Mouse (Mus musculus): Measurements from ENCODE around the gene Susd5. TPM values are rescaled to one million over a fixed set of nuclear protein-coding genes. Genes with fewer than 3 reads are reported as not detected.

The Susd5 gene
- total and polyA plus RNA-seq, 3 experiments = 0.16 TPM; not detected in 2

DNA sequence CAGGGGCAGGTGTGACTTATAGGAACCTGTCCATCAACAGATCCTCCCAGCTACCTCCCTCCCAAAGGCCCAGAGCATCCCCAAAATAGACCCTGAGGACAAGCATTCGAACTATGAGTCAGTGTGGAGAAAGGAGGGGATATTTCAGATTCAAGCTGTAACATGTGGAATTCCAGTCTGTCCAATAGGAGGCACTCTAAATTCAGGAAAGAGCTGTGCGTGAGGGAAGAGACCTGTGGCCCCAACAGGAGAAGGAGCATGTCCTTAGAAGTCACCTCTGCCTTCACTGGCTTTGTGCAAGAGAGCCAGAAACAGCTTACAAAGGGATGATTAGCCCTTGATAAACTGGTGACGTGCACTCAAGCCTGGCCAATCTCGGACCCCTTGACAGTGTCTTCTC lies 16.0 kb upstream of the Susd5 start:
- Histone ChIP-seq H3K9me3 (replicated peaks) (no peaks in the 10 kb centered on the region), H3K4me1 (ENCODE audit: insufficient read depth, low read depth, low read length) (no peaks in the 10 kb centered on the region), H3K27me3 (ENCODE audit: insufficient read depth, low read length) (no peaks in the 10 kb centered on the region), H3K36me3 (replicated peaks) (no peaks in the 10 kb centered on the region), H3K4me3 (ENCODE audit: low read depth, low read length) (no peak overlapping the region)
- ATAC-seq (ENCODE audit: extremely low read depth, insufficient number of reproducible peaks, low FRiP score, poor library complexity, severe bottlenecking) = no peak
- DNase-seq (ENCODE audit: low spot score) = no peak
- TF ChIP-seq GATA2 (IDR thresholded peaks at IDR 0.05; ENCODE audit: borderline replicate concordance, low read depth, low read length) = no peak
- TF ChIP-seq GATA1 (IDR thresholded peaks at IDR 0.05; ENCODE audit: borderline replicate concordance, low read length) = no peak
- TF ChIP-seq CTCF (IDR thresholded peaks at IDR 0.05; ENCODE audit: low read depth, low read length) = no peak
- no peak for TF ChIP-seq TAL1 (conservative IDR thresholded peaks at IDR 0.05; ENCODE audit: low read depth, low read length)
- no peak for TF ChIP-seq POLR2AphosphoS5 (IDR thresholded peaks at IDR 0.05; ENCODE audit: insufficient replicate concordance, low read depth, low read length)

DNA sequence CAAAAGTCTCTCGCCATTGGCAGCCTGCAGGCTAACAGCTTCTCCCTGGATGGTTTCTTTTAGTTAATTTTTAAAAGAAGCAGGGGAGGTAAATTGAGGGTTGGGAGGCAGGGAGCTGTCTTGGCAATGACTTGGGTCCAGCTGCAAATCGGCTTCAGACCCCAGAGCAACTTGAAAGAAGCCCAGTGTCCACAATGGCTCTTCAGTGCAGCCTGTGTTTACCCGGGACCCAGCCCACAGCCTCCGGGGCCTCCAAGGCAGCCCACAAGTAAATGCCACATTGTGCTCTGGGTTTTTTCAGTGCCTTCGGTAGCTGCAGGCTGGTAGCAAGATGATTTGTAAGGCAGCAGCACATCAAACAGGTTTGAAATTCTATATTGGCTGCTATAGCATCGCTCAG lies 14.4 kb upstream of the Susd5 start:
- ATAC-seq (ENCODE audit: extremely low read depth, insufficient number of reproducible peaks, low FRiP score, poor library complexity, severe bottlenecking) = no peak
- Histone ChIP-seq H3K4me1 (ENCODE audit: insufficient read depth, low read depth, low read length) (no peaks in the 10 kb centered on the region), H3K9me3 (replicated peaks) (no peaks in the 10 kb centered on the region), H3K4me3 (ENCODE audit: low read depth, low read length) (no peak overlapping the region), H3K27me3 (ENCODE audit: insufficient read depth, low read length) (no peaks in the 10 kb centered on the region), H3K36me3 (replicated peaks) (no peaks in the 10 kb centered on the region)
- TF ChIP-seq POLR2AphosphoS5 (IDR thresholded peaks at IDR 0.05; ENCODE audit: insufficient replicate concordance, low read depth, low read length) (no peak), CTCF (IDR thresholded peaks at IDR 0.05; ENCODE audit: low read depth, low read length) (no peak), GATA2 (IDR thresholded peaks at IDR 0.05; ENCODE audit: borderline replicate concordance, low read depth, low read length) (no peak), GATA1 (IDR thresholded peaks at IDR 0.05; ENCODE audit: borderline replicate concordance, low read length) (no peak), TAL1 (conservative IDR thresholded peaks at IDR 0.05; ENCODE audit: low read depth, low read length) (no peak)
- no peak for DNase-seq (ENCODE audit: low spot score)

DNA sequence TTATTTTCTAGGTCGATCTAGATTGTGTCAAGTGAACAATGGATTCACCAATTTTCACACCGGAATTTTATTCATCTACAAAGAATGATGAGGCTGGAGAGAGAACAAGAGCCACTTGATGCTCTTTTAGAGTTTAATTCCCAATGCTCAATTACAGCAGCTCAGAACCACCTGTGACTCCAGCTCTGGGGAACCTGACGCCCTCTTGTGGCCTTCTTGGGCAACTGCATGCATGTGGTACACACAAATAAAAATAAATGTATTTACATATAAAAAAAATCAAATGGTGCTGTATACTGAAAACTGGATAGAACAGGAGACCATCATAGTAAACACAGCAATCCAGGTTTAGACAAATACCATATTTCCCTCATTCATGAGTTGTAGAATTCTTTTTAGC lies 12.5 kb upstream of the Susd5 start:
- Histone ChIP-seq H3K27me3 (ENCODE audit: insufficient read depth, low read length) (no peaks in the 10 kb centered on the region), H3K4me1 (ENCODE audit: insufficient read depth, low read depth, low read length) (no peaks in the 10 kb centered on the region), H3K4me3 (ENCODE audit: low read depth, low read length) (no peak overlapping the region), H3K9me3 (replicated peaks) (0 out of 2 replicates have a peak, but pooled peaks cover 2% of the 10 kb centered on the region), H3K36me3 (replicated peaks) (no peaks in the 10 kb centered on the region)
- ATAC-seq (ENCODE audit: extremely low read depth, insufficient number of reproducible peaks, low FRiP score, poor library complexity, severe bottlenecking) (no peak), DNase-seq (ENCODE audit: low spot score) (no peak)
- TF ChIP-seq POLR2AphosphoS5 (IDR thresholded peaks at IDR 0.05; ENCODE audit: insufficient replicate concordance, low read depth, low read length) = no peak
- no peak for TF ChIP-seq CTCF (IDR thresholded peaks at IDR 0.05; ENCODE audit: low read depth, low read length)

DNA sequence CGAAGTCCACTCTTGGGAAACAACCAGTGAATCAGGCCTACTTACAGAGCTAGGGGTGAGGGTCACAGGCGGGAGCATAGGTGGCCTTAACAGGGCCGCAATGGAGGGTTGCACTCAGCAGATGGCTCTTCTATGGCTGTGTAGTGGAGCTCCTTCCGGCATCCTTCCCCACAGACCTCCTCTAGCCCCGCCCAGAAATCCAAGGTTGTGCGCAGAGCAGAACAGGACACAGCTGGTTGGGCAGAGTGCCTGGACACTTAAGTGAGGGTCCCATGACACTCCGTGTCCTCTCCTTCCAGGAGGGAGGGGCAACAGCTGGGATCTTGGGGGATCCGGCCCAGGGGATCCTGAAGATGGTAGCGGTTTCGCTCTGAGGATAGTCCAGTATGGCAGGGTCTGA lies 10.9 kb upstream of the Susd5 start, which contains the start of gene Fbxl2:
Fbxl2 (minus strand) TSS at position 164 of the 400 bp plus-strand sequence.
- H3K36me3 ChIP-seq (replicated peaks) = no peaks in the 10 kb centered on the region
- 0 out of 2 replicates have a peak, but pooled peaks cover 2% of the 10 kb centered on the region for H3K9me3 ChIP-seq (replicated peaks)
- DNase-seq (ENCODE audit: low spot score) (no peak), ATAC-seq (ENCODE audit: extremely low read depth, insufficient number of reproducible peaks, low FRiP score, poor library complexity, severe bottlenecking) (no peak)
- H3K27me3 ChIP-seq (ENCODE audit: insufficient read depth, low read length) = no peaks in the 10 kb centered on the region
- no peak within 1 kb of the TSS for H3K4me3 ChIP-seq (ENCODE audit: low read depth, low read length)
- no peaks in the 10 kb centered on the region for H3K4me1 ChIP-seq (ENCODE audit: insufficient read depth, low read depth, low read length)
- TF ChIP-seq GATA1 (IDR thresholded peaks at IDR 0.05; ENCODE audit: borderline replicate concordance, low read length) (no peak), GATA2 (IDR thresholded peaks at IDR 0.05; ENCODE audit: borderline replicate concordance, low read depth, low read length) (no peak), CTCF (IDR thresholded peaks at IDR 0.05; ENCODE audit: low read depth, low read length) (no peak), TAL1 (conservative IDR thresholded peaks at IDR 0.05; ENCODE audit: low read depth, low read length) (no peak), POLR2AphosphoS5 (IDR thresholded peaks at IDR 0.05; ENCODE audit: insufficient replicate concordance, low read depth, low read length) (no peak)

DNA sequence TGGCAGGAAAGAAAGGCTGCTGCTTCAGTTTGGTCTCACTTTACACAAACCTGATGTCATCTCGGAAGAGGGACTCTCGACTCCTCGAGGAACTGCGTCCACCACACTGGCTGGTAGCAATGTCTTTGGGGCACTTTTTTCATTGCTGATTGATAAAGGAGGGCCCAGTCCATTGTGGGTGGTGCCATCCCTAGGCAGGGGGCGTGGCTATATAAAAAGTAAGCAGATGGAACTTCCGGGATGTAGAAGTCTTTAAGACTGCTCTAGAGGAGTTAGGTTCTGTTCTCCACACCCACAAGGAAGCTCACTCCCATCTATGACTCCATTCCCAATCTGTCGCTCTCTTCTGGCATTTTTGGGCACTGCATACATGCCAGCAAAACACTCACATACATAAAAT lies 10.3 kb upstream of the Susd5 start:
- Histone ChIP-seq H3K27me3 (ENCODE audit: insufficient read depth, low read length) (no peaks in the 10 kb centered on the region), H3K36me3 (replicated peaks) (no peaks in the 10 kb centered on the region), H3K4me1 (ENCODE audit: insufficient read depth, low read depth, low read length) (no peaks in the 10 kb centered on the region), H3K4me3 (ENCODE audit: low read depth, low read length) (no peak overlapping the region), H3K9me3 (replicated peaks) (0 out of 2 replicates have a peak, but pooled peaks cover 2% of the 10 kb centered on the region)
- TF ChIP-seq GATA2 (IDR thresholded peaks at IDR 0.05; ENCODE audit: borderline replicate concordance, low read depth, low read length) (no peak), POLR2AphosphoS5 (IDR thresholded peaks at IDR 0.05; ENCODE audit: insufficient replicate concordance, low read depth, low read length) (no peak), GATA1 (IDR thresholded peaks at IDR 0.05; ENCODE audit: borderline replicate concordance, low read length) (no peak), TAL1 (conservative IDR thresholded peaks at IDR 0.05; ENCODE audit: low read depth, low read length) (no peak), CTCF (IDR thresholded peaks at IDR 0.05; ENCODE audit: low read depth, low read length) (no peak)
- ATAC-seq (ENCODE audit: extremely low read depth, insufficient number of reproducible peaks, low FRiP score, poor library complexity, severe bottlenecking) (no peak), DNase-seq (ENCODE audit: low spot score) (no peak)

DNA sequence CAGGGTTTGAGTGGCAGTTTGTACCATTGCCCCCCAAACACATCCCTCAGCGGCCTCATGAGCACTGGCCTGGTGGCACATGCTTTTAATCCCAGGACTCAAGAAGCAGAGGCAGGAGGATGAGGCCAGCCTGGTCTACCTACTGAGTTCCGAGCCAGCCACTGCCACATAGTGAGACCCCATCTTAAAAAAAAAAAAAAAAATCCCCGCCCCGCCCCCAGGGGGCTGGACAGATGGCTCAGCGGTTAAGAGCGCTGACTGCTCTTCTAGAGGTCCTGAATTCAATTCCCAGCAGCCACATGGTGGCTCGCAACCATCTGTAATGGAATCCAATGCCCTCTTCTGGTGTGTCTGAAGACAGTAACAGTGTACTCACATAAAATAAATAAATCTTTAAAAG lies 6.8 kb upstream of the Susd5 start:
- TF ChIP-seq GATA1 (IDR thresholded peaks at IDR 0.05; ENCODE audit: borderline replicate concordance, low read length) (no peak), CTCF (IDR thresholded peaks at IDR 0.05; ENCODE audit: low read depth, low read length) (no peak), TAL1 (conservative IDR thresholded peaks at IDR 0.05; ENCODE audit: low read depth, low read length) (no peak), POLR2AphosphoS5 (IDR thresholded peaks at IDR 0.05; ENCODE audit: insufficient replicate concordance, low read depth, low read length) (no peak), GATA2 (IDR thresholded peaks at IDR 0.05; ENCODE audit: borderline replicate concordance, low read depth, low read length) (no peak)
- H3K27me3 ChIP-seq (ENCODE audit: insufficient read depth, low read length) = no peaks in the 10 kb centered on the region
- no peak overlapping the region for H3K4me3 ChIP-seq (ENCODE audit: low read depth, low read length)
- ATAC-seq (ENCODE audit: extremely low read depth, insufficient number of reproducible peaks, low FRiP score, poor library complexity, severe bottlenecking) (no peak), DNase-seq (ENCODE audit: low spot score) (no peak)
- H3K36me3 ChIP-seq (replicated peaks) = no peaks in the 10 kb centered on the region
- H3K9me3 ChIP-seq (replicated peaks) = 0 out of 2 replicates have a peak, but pooled peaks cover 2% of the 10 kb centered on the region
- no peaks in the 10 kb centered on the region for H3K4me1 ChIP-seq (ENCODE audit: insufficient read depth, low read depth, low read length)

Data from G1E (cell line).